Mouse (Mus musculus) layer of hippocampus, adult 9-10 months (tissue): ENCODE data around the gene Ifi35.
"Not testable (repeated sequence)": the region's sequence is repeated elsewhere in the genome, so short reads cannot be mapped to it uniquely, and the experiment has no call there.

ENCODE experiments used
- DNase-seq: peaks from one replicate; pipeline ENCODE4 v3.0.0; 2022; ENCODE audit warnings: low spot score

Gene Ifi35

DNA sequence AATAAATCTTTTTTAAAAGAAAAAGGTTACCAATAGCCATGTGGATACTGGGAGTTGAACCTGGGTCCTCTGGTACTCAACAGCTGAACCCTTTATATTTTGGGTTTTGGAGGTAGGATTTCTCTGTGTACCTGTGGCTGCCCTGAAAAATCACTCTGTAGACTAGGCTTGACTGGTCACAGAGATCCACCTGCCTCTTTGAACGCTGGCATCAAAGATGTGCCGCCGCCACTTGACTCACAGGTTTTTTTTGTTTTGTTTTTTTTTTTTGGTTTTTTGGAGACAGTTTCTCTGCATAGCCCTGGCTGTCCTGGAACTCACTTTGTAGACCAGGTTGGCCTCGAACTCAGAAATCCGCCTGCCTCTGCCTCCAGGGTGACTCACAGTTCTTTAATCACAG is 421 bp upstream of the Ifi35 start:
- no peak for DNase-seq

- no peak for DNase-seq
These were observed 692 bp downstream of the Ifi35 start for GRCm38 (mm10) chr11:101448899-101449298.

DNA sequence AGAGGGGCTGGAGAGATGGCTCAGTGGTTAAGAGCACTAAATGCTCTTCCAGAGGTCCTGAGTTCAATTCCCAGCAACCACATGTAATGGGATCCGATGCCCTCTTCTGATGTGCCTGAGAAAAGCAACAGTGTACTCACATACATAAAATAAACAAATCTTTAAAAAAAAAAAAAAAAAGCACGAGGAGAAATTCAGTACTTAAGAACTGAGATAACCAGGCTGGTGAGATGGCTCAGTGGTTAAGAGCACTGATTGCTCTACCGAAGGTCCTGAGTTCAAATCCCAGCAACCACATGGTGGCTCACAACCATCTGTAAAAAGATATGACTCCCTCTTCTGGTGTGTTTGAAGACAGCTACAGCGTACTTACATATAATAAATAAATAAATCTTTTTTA is 1.4 kb downstream of the Ifi35 start:
- not testable (repeated sequence) for DNase-seq

DNA sequence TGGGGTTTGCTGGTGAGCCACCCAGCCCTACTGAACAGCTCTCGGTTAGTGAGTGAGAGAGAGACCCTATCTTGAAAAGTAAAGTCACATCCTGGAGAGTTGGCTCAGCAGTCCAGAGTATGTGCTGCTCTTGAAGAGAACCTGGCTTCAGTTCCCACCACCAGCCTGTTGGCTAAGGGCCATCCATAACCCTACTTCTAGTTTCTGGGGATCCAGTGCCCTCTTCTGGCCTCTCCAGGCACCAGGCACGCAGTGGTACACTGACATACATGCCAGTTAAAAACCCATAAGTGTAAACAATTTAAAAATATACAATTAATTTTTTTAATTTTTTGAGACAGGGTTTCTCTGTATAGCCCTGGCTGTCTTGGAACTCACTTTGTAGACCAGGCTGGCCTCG is 2.2 kb downstream of the Ifi35 start:
- DNase-seq = no peak

DNA sequence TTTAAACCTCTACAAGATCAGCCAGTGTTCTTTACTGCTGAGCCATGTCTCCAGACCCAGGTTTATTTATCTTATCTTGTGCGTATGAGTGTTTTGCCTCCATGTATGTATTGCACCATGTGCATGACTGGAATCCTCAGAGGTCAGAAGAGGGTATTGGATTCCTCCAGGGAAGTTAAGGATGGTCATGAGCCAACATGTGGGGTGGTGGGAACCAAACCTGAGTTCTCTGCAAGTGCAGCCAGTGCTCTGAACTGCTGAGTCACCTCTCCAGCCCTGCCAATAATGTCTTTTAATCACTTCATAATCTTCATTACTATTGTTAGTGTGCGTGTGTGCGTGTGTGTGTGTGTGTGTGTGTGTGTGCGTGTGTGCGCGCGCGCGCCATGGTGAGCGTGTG is 3.3 kb downstream of the Ifi35 start:
- no peak for DNase-seq

DNA sequence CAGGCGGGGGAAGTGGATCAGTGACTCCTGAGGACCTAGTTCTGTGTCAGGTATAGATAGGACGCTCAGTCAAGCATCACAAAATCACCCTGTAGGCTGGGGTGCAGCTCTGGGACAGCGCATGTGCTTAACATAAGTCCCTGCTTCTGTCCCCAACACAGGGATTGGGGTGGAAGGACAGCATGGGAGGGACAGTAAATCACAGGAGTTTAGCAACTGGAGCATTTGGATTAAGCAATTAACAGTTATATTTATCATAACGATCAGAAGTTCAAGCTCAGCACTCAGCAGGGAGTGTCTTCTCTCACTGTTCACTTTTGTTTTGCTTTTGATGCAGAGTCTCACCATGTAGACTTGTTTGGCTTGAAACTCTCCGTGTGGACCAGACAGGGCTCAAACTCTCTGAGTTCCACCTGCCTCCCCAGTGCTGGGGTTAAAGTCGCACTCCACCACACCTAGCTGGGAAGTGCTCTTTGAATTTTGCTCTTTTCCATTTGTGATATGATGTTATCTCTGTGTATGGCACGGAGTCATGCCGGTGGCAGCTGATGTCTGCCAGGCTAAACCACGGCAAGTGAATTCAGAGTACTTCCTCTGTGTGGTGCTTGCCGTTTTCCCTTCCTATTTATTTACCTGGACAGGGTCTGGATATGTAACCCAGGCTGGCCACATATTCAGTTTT is 4.0 kb downstream of the Ifi35 start:
- no peak for DNase-seq

DNA sequence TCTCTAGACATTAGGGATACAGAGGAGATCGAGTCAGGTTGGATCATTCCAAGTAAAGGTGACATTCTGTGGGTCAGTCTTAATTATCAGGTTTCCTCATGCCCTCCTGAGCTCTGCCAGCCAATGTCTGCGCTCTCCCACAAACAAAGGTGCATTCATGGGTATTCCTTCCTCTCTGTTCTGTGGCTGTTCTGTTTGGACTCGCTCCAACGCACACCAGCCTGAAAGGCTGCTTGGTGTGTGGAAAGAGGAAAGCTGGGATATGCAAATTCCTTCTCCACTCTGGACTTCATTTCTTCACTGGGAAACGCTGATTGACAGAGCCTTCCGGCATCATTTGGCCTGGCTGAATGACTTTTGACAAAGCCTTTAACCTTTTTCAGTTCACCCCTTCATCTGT is 6.5 kb downstream of the Ifi35 start:
- no peak for DNase-seq

DNA sequence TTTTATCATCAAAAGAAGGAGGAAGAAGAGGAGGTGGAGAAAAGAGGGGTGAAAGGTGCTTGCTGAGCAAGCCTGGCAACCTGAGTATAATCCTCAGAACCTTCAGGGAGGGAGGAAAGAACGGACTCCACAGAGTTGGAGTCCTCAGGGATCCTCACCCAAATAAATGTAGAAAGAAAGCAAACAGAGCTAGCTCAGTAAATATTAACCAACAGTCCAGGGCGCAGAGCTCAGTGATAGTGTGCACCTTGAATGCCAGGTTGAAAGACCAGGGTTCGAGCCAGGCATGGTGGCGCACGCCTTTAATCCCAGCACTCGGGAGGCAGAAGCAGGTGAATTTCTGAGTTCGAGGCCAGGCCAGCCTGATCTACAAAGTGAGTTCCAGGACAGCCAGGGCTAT is 7.4 kb downstream of the Ifi35 start:
- DNase-seq = no peak

GRCm38 (mm10) chr11:101457631-101458030 is 9.4 kb downstream of the Ifi35 start:
- no peak for DNase-seq

- no peak for DNase-seq
These were observed 10.0 kb downstream of the Ifi35 start for GRCm38 (mm10) chr11:101458217-101458616.

DNA sequence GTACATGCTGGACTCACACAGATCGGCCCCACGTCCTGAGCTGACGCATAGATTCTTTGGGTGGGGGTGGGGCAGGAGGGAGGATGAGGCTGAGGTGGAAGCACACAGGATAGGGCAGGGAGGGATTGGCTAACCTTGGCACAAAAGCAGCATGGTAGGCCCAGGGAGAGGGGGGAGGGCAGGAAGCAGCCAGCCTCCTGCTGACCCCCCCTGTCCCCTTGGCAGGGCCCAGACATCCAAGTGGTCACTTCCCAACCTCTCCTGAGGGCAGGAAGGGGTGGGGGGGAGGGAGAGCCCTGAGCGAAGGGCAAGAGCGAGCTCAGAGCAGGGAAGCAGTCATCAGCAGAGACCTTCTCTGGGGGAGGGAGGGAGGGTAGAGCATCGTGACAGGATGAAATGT is 11.5 kb downstream of the Ifi35 start:
- DNase-seq = no peak

DNA sequence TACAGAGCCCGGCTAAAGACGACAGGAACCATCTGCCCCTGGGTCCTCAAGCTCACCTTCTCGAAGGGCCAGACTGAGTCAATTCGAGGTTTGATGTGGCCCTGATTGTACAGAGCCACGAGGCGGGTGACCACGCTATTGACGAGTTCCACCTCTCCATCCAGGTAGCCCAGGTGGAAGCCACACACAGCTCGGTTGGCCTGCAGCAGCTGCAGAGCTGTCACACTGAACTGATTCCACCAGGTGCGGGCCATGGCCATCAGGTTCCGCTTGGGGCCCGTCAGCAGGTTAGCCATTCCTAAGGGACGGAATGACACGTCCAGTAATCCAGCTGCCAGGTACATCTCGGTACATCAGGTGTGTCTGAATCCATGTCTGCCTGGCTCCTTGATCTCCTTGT is 12.1 kb downstream of the Ifi35 start:
- no peak for DNase-seq

- DNase-seq = no peak
These were observed 13.9 kb downstream of the Ifi35 start for GRCm38 (mm10) chr11:101462141-101462540.

DNA sequence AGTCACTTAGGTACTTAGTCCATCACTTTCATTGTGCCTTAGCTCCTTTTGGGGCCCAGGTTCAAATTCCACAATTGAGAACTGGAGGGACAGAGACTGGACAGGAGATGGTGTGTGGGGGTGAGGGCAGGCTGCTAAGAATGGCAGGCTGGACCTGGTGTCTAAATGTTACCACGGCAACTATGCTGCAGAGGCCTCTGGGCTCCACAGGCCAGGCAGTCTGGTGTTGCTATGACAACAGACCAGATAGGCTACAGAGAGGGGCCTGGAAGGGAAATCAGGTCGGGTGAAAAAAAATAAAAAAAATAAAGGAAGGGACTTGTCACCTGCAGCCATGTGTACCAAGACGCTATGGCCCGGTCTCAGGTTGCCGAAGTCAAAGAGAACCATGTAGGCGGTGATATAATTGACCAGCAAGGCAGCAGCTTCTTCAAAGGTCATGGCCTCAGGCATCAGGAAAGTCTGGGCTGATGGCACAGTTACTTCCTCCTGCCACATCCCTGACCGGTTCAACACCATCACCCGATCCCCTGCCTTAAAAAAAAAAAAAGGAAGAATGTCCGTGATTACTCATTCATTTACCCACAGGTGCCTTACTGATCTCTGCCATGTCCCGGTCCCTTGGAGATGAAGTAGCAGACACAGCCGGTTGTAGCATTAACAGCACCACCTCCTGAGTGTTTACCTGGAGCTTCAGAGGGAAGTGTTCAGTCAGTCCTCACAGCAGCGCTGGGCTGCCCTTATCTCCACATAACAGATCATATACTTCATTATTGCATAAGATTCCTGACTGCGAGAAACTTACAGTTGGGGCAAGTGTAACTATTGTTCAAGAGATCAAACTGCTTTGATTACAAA is 14.6 kb downstream of the Ifi35 start:
- no peak for DNase-seq

DNA sequence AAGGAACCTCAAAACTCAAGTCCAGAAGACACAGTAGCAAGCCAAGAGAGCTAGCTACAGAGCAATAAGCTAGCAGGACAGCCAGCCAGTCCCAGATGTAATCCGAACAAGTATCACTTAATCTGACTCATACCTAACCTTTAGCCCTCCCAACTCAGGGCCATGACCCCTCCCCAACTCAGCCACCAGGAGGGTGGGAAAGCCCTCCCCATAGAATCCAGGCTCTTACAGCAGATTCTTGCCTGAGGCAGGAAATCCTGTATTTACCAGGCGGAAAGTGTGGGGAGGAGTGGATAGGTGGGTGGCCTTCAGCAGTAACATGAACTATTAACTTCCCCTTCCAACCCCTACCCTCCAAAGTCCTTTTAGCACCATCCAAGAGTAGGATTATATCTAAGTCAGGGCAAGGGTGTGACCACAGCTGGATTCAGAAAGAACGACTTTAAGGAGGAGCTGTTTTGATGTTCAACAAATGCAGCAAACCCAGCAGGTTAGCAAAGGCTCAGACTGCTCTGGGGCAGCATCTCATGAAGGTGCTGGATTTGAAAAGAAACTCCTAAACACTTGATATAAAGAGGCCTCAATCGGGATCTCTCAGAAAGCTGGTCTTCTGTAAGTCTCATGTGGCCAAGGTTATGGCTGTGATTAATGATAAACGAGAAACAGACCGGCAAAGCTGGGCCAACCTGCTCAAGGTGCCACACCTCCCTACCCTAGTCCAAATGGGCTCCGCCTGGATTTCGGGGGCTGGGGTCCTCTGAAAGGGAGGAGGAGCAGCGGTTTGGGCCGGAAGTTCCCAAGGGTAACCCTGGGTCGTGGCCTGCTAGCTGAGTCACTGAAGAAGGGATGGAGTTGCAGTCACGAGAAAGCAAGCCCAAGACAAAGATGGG is 16.2 kb downstream of the Ifi35 start, which contains the start of gene Rnd2:
Rnd2 (plus strand) TSS at position 789 of the 890 bp plus-strand sequence.
- DNase-seq = no peak

DNA sequence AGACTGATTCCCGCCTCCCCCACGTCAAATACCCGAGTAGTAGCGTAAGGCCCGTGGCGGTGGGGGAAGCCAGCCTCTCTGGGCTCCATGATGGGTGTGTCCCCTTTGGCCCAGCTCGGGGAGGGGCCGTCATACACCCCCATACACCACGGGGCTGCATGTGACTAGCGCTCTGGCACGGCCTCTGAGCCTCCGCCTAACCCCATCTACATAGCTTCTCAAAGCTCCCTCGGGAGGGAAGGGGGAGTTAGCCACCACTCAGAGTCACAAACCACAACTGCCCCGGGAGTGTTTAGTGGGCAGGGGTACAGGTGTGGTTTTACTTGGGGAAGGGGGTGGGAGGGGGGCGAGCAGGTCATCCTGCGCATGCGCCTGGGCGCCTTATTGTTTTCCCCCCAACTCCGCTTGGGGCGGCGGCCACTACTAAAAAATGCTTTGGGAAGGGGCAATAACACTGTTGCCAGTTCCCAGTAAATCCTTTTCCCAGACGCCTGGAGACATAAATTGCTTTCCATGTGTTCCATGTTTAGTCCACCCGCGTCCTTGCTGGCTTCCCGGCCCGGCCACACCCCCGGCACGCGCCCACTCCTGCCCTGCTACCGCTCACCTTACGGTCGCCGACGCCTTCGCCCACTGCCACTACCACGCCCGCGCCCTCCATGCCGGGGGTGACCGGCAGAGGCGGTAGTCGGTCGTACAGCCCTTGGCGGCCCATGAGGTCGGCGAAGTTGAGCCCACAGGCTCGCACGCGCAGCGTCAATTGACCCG is 17.1 kb downstream of the Ifi35 start:
- DNase-seq = no peak

DNA sequence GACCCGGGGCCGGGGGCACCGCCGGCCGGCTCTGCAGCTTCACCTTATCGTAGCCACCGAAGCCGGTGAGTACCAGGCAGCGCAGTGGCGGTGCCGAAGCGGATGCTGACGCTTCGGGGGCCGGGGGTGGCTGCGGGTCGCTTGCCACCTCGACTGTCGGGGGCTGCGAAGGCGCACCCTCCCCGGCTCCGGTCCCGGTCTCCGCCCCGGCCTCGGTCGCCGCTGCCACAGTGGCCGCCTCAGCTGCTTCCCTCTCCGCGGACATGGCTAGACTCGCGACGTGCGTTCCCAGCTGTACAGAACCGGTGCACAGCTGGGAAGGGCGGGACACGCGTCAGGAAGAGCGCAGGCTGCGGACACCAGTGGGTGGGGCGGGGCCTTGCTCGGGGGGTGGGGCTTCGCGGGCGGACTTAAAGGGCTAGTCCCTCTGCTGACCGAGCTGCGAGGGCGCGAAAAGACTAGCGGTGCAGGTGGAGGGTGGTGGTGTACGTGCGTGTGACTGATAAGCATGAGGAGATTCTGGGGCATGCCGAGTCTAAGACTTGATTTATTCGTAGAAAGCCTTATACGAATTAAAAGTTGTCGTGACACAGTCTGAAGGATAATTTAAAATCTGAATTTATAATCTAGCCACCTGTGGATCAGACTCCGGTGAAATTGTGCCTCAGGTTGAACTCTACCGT is 17.8 kb downstream of the Ifi35 start, which contains the start of gene Vat1:
Vat1 (minus strand) TSS at position 362 of the 683 bp plus-strand sequence.
- DNase-seq = no peak

GRCm38 (mm10) chr11:101466552-101466950 is 18.3 kb downstream of the Ifi35 start:
- DNase-seq = not testable (repeated sequence)

- peak; percentile 53 for DNase-seq
These were observed 19.5 kb downstream of the Ifi35 start for GRCm38 (mm10) chr11:101467477-101468262.

GRCm38 (mm10) chr11:101468263-101468688 is 20.1 kb downstream of the Ifi35 start:
- no peak for DNase-seq
